Mouse (Mus musculus) liver, adult 2 months (tissue): Measurements from ENCODE around the gene LTO1.

Experiments
- CTCF ChIP-seq: fragments of 200-500 bp; IDR thresholded peaks from 2 replicates; pipeline ENCODE4 v1.5.1; 2011; ENCODE audit warnings: low read depth, low read length, control low read depth
- POLR2A ChIP-seq: fragments of 200-500 bp; IDR thresholded peaks from 2 replicates; pipeline ENCODE4 v1.6.1; 2011; ENCODE audit warnings: low read length, control low read depth; ENCODE audit not compliant: insufficient read depth; ENCODE audit errors: extremely low read depth

GRCm38 (mm10) chr7:144940003-144940571, 25.2 kb downstream of the LTO1 start:
- TF ChIP-seq CTCF: no peak
- no peak for TF ChIP-seq POLR2A
